Mouse (Mus musculus): Measurements from ENCODE around the gene Syne4. TPM values are rescaled to one million over a fixed set of nuclear protein-coding genes. Genes with fewer than 3 reads are reported as not detected.
A peak's percentile ranks its signal among the peaks of the same experiment; 100 is the strongest.

Syne4 gene
- total RNA-seq (2017): 0.74 and 4.0 TPM in 2 replicates

DNA sequence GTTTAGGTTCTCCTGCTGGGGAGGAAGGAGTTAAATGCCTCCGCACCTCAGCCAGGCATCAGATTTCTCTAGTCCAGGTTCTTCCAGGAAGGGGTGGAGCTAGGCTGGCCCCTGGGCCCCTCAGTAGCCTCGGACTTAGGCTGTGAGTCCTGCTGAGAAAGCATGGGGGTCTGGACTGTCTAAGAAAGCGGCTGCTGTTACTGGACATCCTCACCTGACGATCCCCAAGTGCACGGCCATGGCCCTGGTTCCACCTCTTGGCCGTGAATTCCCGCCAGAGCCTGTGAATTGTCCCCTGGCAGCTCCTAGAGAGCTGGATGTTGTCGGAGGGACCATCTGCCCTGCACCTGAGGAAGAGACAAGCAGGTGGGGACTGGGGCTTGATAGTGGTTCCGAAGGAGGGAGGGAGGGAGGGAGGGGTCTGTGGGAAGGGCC is at the start of gene Syne4:
Syne4 (plus strand) TSS at position 87 of the 435 bp plus-strand sequence.
- ATAC-seq (ENCODE audit: extremely low read depth, insufficient number of reproducible peaks, low FRiP score, poor library complexity, severe bottlenecking): no peak

DNA sequence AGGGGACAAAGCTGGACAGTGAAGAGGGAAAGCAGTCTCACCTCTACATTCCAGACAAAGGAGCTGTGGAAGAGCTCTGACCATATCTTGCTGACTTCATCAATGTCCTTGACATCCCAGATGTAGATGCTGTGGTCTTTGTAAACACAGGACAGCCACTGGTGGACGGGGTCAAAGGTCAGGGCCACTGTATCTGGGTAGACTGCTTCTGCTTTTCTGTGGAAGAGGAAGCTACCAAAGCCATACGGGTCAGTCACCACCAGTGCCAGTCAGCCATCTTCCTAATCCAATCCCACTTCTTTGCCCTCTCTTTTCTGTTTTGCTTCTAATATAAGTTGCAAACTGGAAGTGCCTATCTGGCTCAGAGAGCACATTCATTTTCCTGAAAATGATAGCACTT is 49.6 kb upstream of the Syne4 start:
- ATAC-seq (ENCODE audit: extremely low read depth, insufficient number of reproducible peaks, low FRiP score, poor library complexity, severe bottlenecking): peak; percentile 18; the same call in 1 of the 2 replicates

- ATAC-seq (ENCODE audit: extremely low read depth, insufficient number of reproducible peaks, low FRiP score, poor library complexity, severe bottlenecking): no peak
Observed at GRCm38 (mm10) chr7:30265531-30265930, 49.1 kb upstream of the Syne4 start.

- ATAC-seq (ENCODE audit: extremely low read depth, insufficient number of reproducible peaks, low FRiP score, poor library complexity, severe bottlenecking): no peak
Observed at GRCm38 (mm10) chr7:30265935-30266334, 48.7 kb upstream of the Syne4 start.

- no peak for ATAC-seq (ENCODE audit: extremely low read depth, insufficient number of reproducible peaks, low FRiP score, poor library complexity, severe bottlenecking)
Observed at GRCm38 (mm10) chr7:30266780-30267179, 47.8 kb upstream of the Syne4 start.

GRCm38 (mm10) chr7:30269641-30270040 is 45.0 kb upstream of the Syne4 start:
- no peak for ATAC-seq (ENCODE audit: extremely low read depth, insufficient number of reproducible peaks, low FRiP score, poor library complexity, severe bottlenecking)

DNA sequence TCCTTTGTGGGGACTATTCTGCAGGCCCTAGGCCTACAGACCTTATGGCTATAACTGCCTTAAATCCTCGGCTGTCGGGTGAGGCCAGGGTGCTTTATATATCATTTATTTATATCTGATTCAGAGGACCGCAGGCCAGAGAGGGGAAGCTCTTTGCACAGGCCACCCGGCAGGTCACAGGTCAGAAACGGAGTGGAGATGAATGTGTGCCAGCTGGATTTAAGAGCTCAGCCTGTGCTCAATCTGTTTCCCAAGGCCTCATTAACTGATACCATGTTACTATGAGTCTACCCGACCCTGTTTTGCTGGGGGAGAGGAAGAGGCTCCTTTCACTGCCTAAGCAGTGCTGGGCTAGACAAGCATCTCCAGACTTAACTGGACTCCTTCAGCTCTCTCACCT is 40.2 kb upstream of the Syne4 start:
- no peak for ATAC-seq (ENCODE audit: extremely low read depth, insufficient number of reproducible peaks, low FRiP score, poor library complexity, severe bottlenecking)

GRCm38 (mm10) chr7:30278911-30279310 is 35.7 kb upstream of the Syne4 start:
- ATAC-seq (ENCODE audit: extremely low read depth, insufficient number of reproducible peaks, low FRiP score, poor library complexity, severe bottlenecking): no peak

DNA sequence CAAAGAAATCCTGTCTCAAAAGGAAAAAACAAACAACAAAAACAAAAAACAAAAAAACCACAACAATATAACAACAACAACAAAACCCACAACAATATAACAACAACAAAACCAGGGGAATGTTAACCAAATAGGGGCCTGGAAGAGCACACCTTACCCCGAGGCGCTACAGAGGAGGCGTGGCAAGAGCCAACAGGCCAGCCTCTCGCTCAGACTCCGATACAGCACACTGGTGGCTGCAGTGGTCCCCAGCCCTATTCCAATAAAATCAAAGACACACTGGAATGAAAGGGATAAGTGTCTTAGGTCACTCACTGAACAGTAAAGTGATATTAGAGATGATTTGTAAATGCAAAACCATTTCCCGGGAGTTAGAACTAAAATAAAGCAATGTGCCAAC is 35.1 kb upstream of the Syne4 start:
- no peak for ATAC-seq (ENCODE audit: extremely low read depth, insufficient number of reproducible peaks, low FRiP score, poor library complexity, severe bottlenecking)

GRCm38 (mm10) chr7:30279951-30280669 is 34.5 kb upstream of the Syne4 start, which contains the start of the genes Thap8 and Wdr62:
Gene Thap8, plus strand, starts transcription at chr7:30280094.
Gene Wdr62, minus strand, starts transcription at chr7:30280419.
- peak; percentile 98 for ATAC-seq (ENCODE audit: extremely low read depth, insufficient number of reproducible peaks, low FRiP score, poor library complexity, severe bottlenecking)

DNA sequence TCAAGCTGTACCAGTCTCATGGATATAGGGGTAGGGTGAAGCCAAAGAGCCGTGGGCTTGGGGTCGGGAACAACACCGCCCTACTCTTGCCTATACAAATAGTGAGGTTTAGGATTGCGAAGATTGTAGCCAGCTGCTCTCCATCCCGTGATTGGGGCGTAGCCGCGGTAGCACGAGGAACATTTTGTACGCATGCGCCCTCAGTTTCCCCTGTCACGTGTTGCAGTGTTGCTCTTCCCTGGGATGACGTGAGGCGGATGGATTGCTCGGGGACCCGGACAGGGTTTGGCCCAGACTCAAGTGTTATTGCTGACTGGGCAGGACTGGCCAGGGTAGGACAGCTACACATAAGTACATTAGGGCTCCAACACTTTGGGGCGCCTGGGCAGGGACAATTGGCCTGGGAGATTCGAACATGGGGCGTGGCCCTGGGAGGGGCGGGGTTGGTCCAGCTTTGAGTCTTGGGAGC is 33.9 kb upstream of the Syne4 start:
- peak; percentile 34 for ATAC-seq (ENCODE audit: extremely low read depth, insufficient number of reproducible peaks, low FRiP score, poor library complexity, severe bottlenecking)

- no peak for ATAC-seq (ENCODE audit: extremely low read depth, insufficient number of reproducible peaks, low FRiP score, poor library complexity, severe bottlenecking)
Observed at GRCm38 (mm10) chr7:30281522-30281921, 33.1 kb upstream of the Syne4 start.

GRCm38 (mm10) chr7:30282740-30283139 is 31.9 kb upstream of the Syne4 start:
- ATAC-seq (ENCODE audit: extremely low read depth, insufficient number of reproducible peaks, low FRiP score, poor library complexity, severe bottlenecking): no peak

GRCm38 (mm10) chr7:30286701-30287410 is 27.8 kb upstream of the Syne4 start:
- no peak for ATAC-seq (ENCODE audit: extremely low read depth, insufficient number of reproducible peaks, low FRiP score, poor library complexity, severe bottlenecking)

- ATAC-seq (ENCODE audit: extremely low read depth, insufficient number of reproducible peaks, low FRiP score, poor library complexity, severe bottlenecking): no peak
Observed at GRCm38 (mm10) chr7:30288046-30288445, 26.6 kb upstream of the Syne4 start.

GRCm38 (mm10) chr7:30289071-30289713 is 25.4 kb upstream of the Syne4 start:
- ATAC-seq (ENCODE audit: extremely low read depth, insufficient number of reproducible peaks, low FRiP score, poor library complexity, severe bottlenecking): no peak

DNA sequence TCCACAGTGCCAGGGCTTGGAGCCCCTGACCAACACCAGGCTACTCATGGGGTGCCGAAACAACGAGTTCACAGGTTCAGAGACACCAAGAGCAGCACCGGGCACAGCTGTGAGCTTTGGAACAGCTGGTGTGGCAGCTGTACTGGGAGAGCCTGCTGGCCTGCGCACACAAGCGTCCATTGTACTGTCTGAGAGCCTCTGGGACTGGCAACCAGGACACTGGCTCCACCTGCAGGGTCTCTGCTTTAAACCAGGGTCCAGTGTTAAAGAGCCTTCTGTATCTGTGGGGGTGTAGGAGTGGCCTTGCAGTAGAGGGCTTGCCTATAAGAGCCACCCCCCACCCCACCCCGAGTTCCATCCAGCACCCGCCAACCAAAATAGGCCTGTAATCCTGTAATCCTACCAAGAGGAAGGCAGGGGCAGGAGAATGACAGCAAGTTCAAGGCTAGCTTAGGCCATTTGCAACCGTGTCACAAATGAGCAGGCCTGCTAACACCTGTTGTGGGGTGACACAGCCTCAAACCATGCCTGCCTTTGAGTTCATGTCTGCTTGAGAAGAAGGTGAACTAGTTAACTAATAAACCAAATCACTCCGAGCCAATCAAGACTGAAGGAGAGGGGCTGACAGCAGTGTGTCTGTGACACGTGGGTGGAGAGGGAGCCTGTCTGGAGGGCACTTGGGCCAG is 24.8 kb upstream of the Syne4 start:
- ATAC-seq (ENCODE audit: extremely low read depth, insufficient number of reproducible peaks, low FRiP score, poor library complexity, severe bottlenecking): no peak

DNA sequence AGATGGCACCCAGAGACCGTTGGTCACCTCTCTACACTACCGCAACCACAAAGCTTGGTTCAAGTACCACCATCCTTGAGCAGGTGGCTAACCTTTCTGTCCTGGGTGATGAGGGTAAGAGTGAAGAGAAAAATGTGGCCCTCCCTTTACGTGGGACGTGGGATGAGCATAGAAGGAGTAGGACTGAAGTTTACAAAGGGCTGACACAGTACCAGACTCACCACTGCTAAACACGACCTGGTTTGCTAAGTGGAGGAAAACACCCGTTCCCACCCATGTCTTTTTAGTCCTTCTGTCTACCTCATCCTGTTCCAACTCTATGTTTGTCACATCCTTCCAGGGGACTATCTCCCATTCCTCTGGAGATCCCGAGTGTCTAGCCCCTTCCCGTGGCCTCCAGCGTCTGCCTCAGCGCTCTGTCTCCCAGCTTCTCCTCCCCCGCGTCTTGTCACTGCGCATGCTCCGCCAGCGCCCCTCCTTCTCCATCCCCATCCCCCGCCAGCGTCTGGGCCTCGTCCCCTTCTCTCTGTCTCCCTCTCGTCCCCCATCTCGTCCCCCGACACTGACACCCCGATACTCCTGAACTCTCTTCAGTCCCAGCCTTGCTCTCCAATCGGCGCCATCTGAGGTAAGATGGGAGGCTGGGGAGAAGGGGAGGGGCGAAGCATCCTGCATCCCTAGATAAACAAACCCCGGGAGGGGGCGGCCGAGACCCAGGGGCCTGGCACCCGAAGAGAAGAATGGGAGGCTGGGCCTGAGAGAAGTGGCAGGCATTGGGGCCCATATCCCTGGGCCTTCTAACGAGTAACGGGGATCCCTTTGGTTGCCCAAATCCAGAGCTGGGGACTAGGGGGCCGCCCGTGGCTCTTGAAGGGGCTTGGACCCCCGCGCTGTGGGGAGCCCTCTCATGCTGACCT is 23.1 kb upstream of the Syne4 start, which contains the start of gene Clip3:
Clip3 (plus strand) TSS at position 514 of the 917 bp plus-strand sequence.
- no peak for ATAC-seq (ENCODE audit: extremely low read depth, insufficient number of reproducible peaks, low FRiP score, poor library complexity, severe bottlenecking)

Data from neutrophil, adult 5-6 weeks (primary cell).